Mouse (Mus musculus): ENCODE measurements around the gene Sec11a. TPM values are rescaled to one million over a fixed set of nuclear protein-coding genes. Genes with fewer than 3 reads are reported as not detected.

Sec11a gene
- polyA plus RNA-seq, 1 experiment = 0.23 TPM

DNA sequence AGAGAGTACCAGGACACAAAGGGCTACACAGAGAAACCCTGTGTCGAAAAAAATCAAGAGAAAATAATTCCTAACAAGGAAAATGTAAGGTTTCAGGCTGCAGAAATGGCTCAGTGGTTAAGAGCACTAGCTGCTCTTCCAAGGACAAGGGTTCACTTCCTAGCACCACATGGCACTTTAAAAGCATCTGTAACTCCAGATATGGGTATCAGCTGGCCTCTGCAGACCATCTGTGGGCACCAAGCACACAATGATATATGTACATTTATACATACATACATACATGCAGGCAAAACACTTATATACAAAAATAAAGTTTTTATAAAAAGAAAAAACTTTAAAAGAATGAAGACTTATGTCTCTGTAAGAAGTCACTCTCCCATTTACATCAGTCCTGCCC lies 11.7 kb downstream of the Sec11a start:
- H3K4me3 ChIP-seq (replicated peaks) = no peak overlapping the region
- no peak for TF ChIP-seq TAL1 (IDR thresholded peaks at IDR 0.05; ENCODE audit: low read length)
- TF ChIP-seq GATA1 (IDR thresholded peaks at IDR 0.05; ENCODE audit: low read length) = no peak
- peaks cover 50% of the 10 kb centered on the region for H3K36me3 ChIP-seq (ENCODE audit: control insufficient read depth)
- H3K27me3 ChIP-seq (ENCODE audit: control insufficient read depth) = no peaks in the 10 kb centered on the region
- H3K9me3 ChIP-seq (ENCODE audit: control insufficient read depth, low read length) = no peaks in the 10 kb centered on the region
- H3K4me1 ChIP-seq (ENCODE audit: control insufficient read depth) = peaks cover 23% of the 10 kb centered on the region

- Histone ChIP-seq H3K9me3 (ENCODE audit: control insufficient read depth, low read length) (no peaks in the 10 kb centered on the region), H3K4me1 (ENCODE audit: control insufficient read depth) (peaks cover 15% of the 10 kb centered on the region), H3K36me3 (ENCODE audit: control insufficient read depth) (peaks cover 47% of the 10 kb centered on the region), H3K4me3 (replicated peaks) (no peak overlapping the region), H3K27me3 (ENCODE audit: control insufficient read depth) (no peaks in the 10 kb centered on the region)
- TF ChIP-seq TAL1 (IDR thresholded peaks at IDR 0.05; ENCODE audit: low read length) = no peak
- TF ChIP-seq GATA1 (IDR thresholded peaks at IDR 0.05; ENCODE audit: low read length) = no peak
Observed at GRCm38 (mm10) chr7:80932777-80933176, 14.8 kb downstream of the Sec11a start.

DNA sequence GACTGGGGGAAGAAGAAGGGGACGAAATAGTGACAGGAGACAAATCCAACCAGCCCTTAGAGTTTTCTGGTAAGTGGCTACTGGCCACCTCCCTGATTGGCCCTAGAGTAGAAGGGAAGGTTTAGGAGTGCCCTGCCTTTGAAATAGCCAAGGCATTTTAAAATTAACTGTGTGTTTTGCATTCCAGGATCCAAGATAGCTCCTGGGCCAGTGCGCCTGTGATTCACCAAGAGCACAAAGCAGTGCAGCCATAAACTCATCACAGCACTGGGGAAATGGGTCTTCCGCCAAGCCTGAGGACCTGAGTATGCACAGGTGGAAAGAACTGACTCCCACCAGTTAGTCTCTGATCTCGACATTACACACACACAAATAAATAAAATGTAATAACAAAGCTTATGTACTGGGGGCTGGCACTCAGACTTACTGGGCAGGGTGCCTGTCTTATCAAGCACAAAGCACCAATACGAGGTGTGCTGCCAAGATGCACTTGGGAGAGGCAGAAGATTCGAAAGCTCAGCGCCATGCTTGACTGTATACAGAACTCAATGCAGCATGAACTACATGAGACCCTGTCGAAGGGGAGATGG lies 15.9 kb downstream of the Sec11a start:
- no peaks in the 10 kb centered on the region for H3K9me3 ChIP-seq (ENCODE audit: control insufficient read depth, low read length)
- TF ChIP-seq GATA1 (IDR thresholded peaks at IDR 0.05; ENCODE audit: low read length) = no peak
- no peak for TF ChIP-seq TAL1 (IDR thresholded peaks at IDR 0.05; ENCODE audit: low read length)
- peaks cover 11% of the 10 kb centered on the region for H3K4me1 ChIP-seq (ENCODE audit: control insufficient read depth)
- no peak overlapping the region for H3K4me3 ChIP-seq (replicated peaks)
- peaks cover 54% of the 10 kb centered on the region for H3K36me3 ChIP-seq (ENCODE audit: control insufficient read depth)
- no peaks in the 10 kb centered on the region for H3K27me3 ChIP-seq (ENCODE audit: control insufficient read depth)

DNA sequence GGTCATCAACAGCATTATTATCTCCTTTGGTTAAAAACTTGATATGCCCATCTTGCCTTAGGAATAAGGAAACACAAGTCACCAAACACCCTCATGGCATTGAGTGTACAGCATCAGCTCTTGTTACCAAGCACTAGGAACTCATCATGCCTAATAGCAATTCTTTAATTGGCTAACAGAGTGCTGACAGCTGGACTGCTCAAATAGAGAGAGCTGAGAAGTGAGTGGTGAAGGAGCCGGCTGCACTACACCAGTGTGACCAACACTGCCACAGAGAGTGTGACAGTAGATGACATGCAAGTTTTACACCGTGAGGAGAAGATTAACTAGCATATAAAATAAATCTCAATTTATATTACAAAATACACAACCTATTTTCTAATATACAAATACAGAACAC lies 24.4 kb downstream of the Sec11a start:
- Histone ChIP-seq H3K36me3 (ENCODE audit: control insufficient read depth) (peaks cover 82% of the 10 kb centered on the region), H3K27me3 (ENCODE audit: control insufficient read depth) (no peaks in the 10 kb centered on the region), H3K4me1 (ENCODE audit: control insufficient read depth) (peaks cover 11% of the 10 kb centered on the region), H3K9me3 (ENCODE audit: control insufficient read depth, low read length) (no peaks in the 10 kb centered on the region), H3K4me3 (replicated peaks) (no peak overlapping the region)
- TF ChIP-seq GATA1 (IDR thresholded peaks at IDR 0.05; ENCODE audit: low read length) (no peak), TAL1 (IDR thresholded peaks at IDR 0.05; ENCODE audit: low read length) (no peak)

DNA sequence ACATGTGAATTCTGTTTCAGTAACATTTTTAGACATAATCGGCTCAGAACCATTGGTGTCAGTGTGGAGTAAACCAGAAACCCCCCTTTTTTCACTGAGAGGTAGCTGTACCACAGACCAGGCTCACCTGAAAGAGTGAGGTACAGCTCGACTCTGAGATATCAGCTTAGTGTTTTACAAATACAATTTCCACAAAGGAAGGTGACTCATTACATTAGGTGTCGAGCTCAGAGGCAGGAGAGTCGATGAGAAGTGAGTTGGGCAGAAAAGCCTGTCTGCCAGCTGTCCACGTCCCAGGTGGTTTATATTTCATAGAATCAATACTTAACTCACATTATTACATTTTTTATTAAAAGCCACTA lies 28.0 kb downstream of the Sec11a start:
- Histone ChIP-seq H3K4me3 (replicated peaks) (no peak overlapping the region), H3K4me1 (ENCODE audit: control insufficient read depth) (peaks cover 11% of the 10 kb centered on the region), H3K27me3 (ENCODE audit: control insufficient read depth) (no peaks in the 10 kb centered on the region), H3K9me3 (ENCODE audit: control insufficient read depth, low read length) (no peaks in the 10 kb centered on the region), H3K36me3 (ENCODE audit: control insufficient read depth) (peaks cover 88% of the 10 kb centered on the region)
- TF ChIP-seq TAL1 (IDR thresholded peaks at IDR 0.05; ENCODE audit: low read length) (no peak), GATA1 (IDR thresholded peaks at IDR 0.05; ENCODE audit: low read length) (no peak)

DNA sequence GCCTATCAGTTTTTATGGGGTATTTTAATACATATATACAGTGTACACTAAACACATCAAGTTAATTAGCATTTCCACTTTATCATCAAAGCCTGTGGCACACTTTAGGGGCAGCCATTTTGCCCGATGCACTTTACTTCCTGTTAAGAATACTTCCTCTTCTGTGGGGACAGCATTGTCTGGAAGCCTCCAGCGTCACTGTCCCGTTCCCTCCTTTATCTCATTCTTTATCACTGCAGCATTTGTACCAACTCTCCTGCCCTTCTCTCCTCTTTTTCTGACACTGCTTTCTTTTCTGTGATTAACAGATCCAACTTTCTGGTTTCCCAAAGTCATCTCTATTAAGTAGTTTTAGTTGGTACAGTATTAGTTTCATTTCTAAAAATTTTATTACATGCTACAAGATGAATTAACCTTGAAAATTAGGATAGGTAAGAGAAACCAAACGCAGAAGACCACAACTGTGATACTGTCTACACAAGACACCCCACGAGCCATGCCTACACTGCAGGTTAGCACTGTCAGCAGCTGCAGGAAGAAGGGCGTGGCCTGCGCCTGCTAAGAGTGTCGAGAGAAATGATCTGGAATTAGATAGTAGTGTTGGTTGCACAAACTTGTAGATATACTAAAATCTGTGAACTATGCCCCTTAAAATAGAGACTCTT lies 28.5 kb downstream of the Sec11a start:
- Histone ChIP-seq H3K27me3 (ENCODE audit: control insufficient read depth) (no peaks in the 10 kb centered on the region), H3K4me3 (replicated peaks) (no peak overlapping the region), H3K9me3 (ENCODE audit: control insufficient read depth, low read length) (no peaks in the 10 kb centered on the region), H3K36me3 (ENCODE audit: control insufficient read depth) (peaks cover 88% of the 10 kb centered on the region), H3K4me1 (ENCODE audit: control insufficient read depth) (peaks cover 11% of the 10 kb centered on the region)
- TF ChIP-seq GATA1 (IDR thresholded peaks at IDR 0.05; ENCODE audit: low read length) = no peak
- no peak for TF ChIP-seq TAL1 (IDR thresholded peaks at IDR 0.05; ENCODE audit: low read length)

- no peaks in the 10 kb centered on the region for H3K27me3 ChIP-seq (ENCODE audit: control insufficient read depth)
- H3K4me1 ChIP-seq (ENCODE audit: control insufficient read depth) = peaks cover 11% of the 10 kb centered on the region
- H3K4me3 ChIP-seq (replicated peaks) = no peak overlapping the region
- H3K9me3 ChIP-seq (ENCODE audit: control insufficient read depth, low read length) = no peaks in the 10 kb centered on the region
- TF ChIP-seq TAL1 (IDR thresholded peaks at IDR 0.05; ENCODE audit: low read length) (no peak), GATA1 (IDR thresholded peaks at IDR 0.05; ENCODE audit: low read length) (no peak)
- peaks cover 90% of the 10 kb centered on the region for H3K36me3 ChIP-seq (ENCODE audit: control insufficient read depth)
Observed at GRCm38 (mm10) chr7:80917916-80918465, 29.6 kb downstream of the Sec11a start.

GRCm38 (mm10) chr7:80912496-80912895 lies 35.1 kb downstream of the Sec11a start:
- Histone ChIP-seq H3K36me3 (ENCODE audit: control insufficient read depth) (peaks cover 72% of the 10 kb centered on the region), H3K27me3 (ENCODE audit: control insufficient read depth) (no peaks in the 10 kb centered on the region), H3K4me1 (ENCODE audit: control insufficient read depth) (no peaks in the 10 kb centered on the region), H3K9me3 (ENCODE audit: control insufficient read depth, low read length) (no peaks in the 10 kb centered on the region), H3K4me3 (replicated peaks) (no peak overlapping the region)
- TF ChIP-seq TAL1 (IDR thresholded peaks at IDR 0.05; ENCODE audit: low read length) = no peak
- no peak for TF ChIP-seq GATA1 (IDR thresholded peaks at IDR 0.05; ENCODE audit: low read length)

DNA sequence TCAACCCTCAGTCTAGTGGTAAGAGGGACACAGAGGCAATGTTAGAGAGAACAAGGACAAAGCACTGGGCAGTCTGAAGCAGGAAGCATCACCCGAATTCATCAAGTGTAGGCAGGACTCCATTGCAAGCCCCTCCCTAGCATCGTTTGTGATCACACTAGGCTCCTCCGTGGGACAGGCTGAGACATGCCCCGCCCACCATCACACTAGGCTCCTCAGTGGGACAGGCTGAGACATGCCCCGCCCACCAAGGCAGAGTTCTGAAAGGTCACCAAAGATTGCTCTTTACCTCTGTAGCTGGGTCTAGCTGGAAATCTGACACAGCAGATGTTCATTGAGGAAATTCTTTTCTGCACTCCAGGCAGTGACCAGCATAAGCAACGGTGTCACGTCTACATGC lies 36.5 kb downstream of the Sec11a start:
- H3K9me3 ChIP-seq (ENCODE audit: control insufficient read depth, low read length) = no peaks in the 10 kb centered on the region
- TF ChIP-seq TAL1 (IDR thresholded peaks at IDR 0.05; ENCODE audit: low read length) (no peak), GATA1 (IDR thresholded peaks at IDR 0.05; ENCODE audit: low read length) (no peak)
- no peaks in the 10 kb centered on the region for H3K4me1 ChIP-seq (ENCODE audit: control insufficient read depth)
- peaks cover 71% of the 10 kb centered on the region for H3K36me3 ChIP-seq (ENCODE audit: control insufficient read depth)
- H3K27me3 ChIP-seq (ENCODE audit: control insufficient read depth) = no peaks in the 10 kb centered on the region
- H3K4me3 ChIP-seq (replicated peaks) = no peak overlapping the region

All from erythroblast, embryonic 14.5 days (primary cell).